Comparison of ENCODE assay signal across 11 mouse cellular contexts in the genomic region with DNA sequence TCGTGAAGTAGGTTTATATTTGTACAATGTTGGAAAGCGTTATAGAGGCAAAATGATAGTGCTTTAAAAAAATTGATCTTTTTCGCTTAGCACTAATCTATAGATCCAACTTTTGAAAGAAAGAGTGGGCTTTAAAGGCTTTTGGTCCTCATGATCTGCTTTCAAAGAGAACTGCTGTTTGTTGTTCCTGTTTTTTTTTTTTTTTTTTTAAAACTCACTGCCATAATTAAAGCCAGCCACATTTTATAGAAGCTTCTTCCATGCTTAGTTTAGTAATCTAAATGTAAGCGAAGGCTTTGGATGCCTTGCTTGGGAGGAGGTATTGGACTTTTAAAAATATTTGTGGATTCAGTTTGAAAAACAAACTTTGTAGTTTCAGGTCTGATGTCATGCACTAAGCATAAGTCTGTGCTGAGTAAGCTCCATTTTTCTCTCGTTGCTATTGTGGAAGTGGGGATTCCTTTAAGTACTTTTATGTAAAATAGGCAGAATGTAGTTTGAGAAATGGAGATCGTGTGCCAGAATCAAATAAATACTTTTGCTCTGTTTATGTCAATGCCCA. TPM values are rescaled to one million over a fixed set of nuclear protein-coding genes. Genes with fewer than 3 reads are reported as not detected.
DNase-seq lines count a peak whose midpoint lies in the region; ATAC-seq and TF ChIP-seq lines count a peak whose summit lies in the region.
"Had no signal": no experiment of that assay in that cellular context is flagged by ENCODE, and none has a peak within 500 bp of the region (broad histone marks: within the 10 kb centered on the region; RNA-seq: fewer than 3 reads in every experiment).

No protein-coding gene starts in this region.

- no peaks in the 10 kb centered on the region for H3K9me3 ChIP-seq in heart, embryonic 15.5 days (replicated peaks)
- H3K9me3 ChIP-seq in liver, embryonic 12.5 days (replicated peaks), result no peaks in the 10 kb centered on the region

- 78% methylated on average over 6 of the region's 6 CpGs for WGBS in heart, embryonic 15.5 days
- WGBS in heart, adult 2 months, result 70% methylated on average over 6 of the region's 6 CpGs
- WGBS in liver, embryonic 12.5 days (ENCODE audit: insufficient replicate concordance), result 55% methylated on average over 6 of the region's 6 CpGs

- no peak for TF ChIP-seq POLR2A in heart, adult 2 months (IDR thresholded peaks at IDR 0.05; ENCODE audit: insufficient read depth, low read depth, low read length)

- peaks cover 1% of the 10 kb centered on the region; the same call in 1 of the 2 replicates for H3K79me2 ChIP-seq in heart, adult 2 months (replicated peaks; ENCODE audit: control insufficient read depth, insufficient read depth, low read length)

- H3K27me3 ChIP-seq in heart, embryonic 15.5 days, result no peaks in the 10 kb centered on the region
- H3K27me3 ChIP-seq in heart, adult 2 months (ENCODE audit: control insufficient read depth, insufficient read depth, low read length), result no peaks in the 10 kb centered on the region
- no peaks in the 10 kb centered on the region for H3K27me3 ChIP-seq in liver, embryonic 12.5 days (replicated peaks)
- H3K27me3 ChIP-seq: Patski had no signal

- no peaks in the 10 kb centered on the region for H3K36me3 ChIP-seq in heart, embryonic 15.5 days
- peaks cover 8% of the 10 kb centered on the region for H3K36me3 ChIP-seq in heart, adult 2 months (ENCODE audit: control insufficient read depth, insufficient read depth, low read length)
- H3K36me3 ChIP-seq in liver, embryonic 12.5 days, result peaks cover 8% of the 10 kb centered on the region

- H3K4me2 ChIP-seq in heart, embryonic 15.5 days, result peak overlapping the region; percentile 83
- peak overlapping the region; percentile 76 for H3K4me2 ChIP-seq in liver, embryonic 12.5 days

- H3K27ac ChIP-seq in heart, embryonic 15.5 days, result no peak overlapping the region
- H3K27ac ChIP-seq in heart, adult 2 months, result no peak overlapping the region; the same call in 1 of the 2 replicates
- H3K27ac ChIP-seq in liver, embryonic 12.5 days, result peak overlapping the region; percentile 99

- ATAC-seq in heart, embryonic 15.5 days (replicated peaks; ENCODE audit: insufficient number of reproducible peaks, insufficient read depth, low FRiP score, low read depth), result no peak
- ATAC-seq in liver, embryonic 12.5 days, result no peak
- ATAC-seq: Patski had no signal

- DNase-seq in heart, adult 2 months, result no peak
- DNase-seq in 3T3-L1 (ENCODE audit: low read depth, low spot score), result peak; percentile 34
- peak; percentile 7 for DNase-seq in Muller cell, postnatal 12 days (ENCODE audit: inconsistent ontology term)
- no peak for DNase-seq in cerebellum, postnatal 36 days
- no peak for DNase-seq in frontal cortex, postnatal 14 days (ENCODE audit: low spot score in 2 of 2)
- DNase-seq in left cerebral cortex, adult 8-10 months (ENCODE audit: low spot score in 2 of 2), result no peak
- DNase-seq: kidney, adult 2 months; lung, adult 2 months had no signal

- no peak for TF ChIP-seq EP300 in heart, adult 2 months (IDR thresholded peaks at IDR 0.05; ENCODE audit: insufficient read depth, low read depth, low read length)

- H3K9ac ChIP-seq in heart, embryonic 15.5 days, result no peak overlapping the region
- no peak overlapping the region for H3K9ac ChIP-seq in heart, adult 2 months (ENCODE audit: low read depth, low read length)
- H3K9ac ChIP-seq in liver, embryonic 12.5 days, result peak overlapping the region; percentile 98

- peak overlapping the region; percentile 99; the same call in 1 of the 2 replicates for H3K4me3 ChIP-seq in heart, embryonic 15.5 days
- H3K4me3 ChIP-seq in heart, adult 2 months, result no peak overlapping the region
- H3K4me3 ChIP-seq in liver, embryonic 12.5 days, result peak overlapping the region; percentile 98

- H3K4me1 ChIP-seq in heart, embryonic 15.5 days (replicated peaks), result peaks cover 24% of the 10 kb centered on the region
- H3K4me1 ChIP-seq in heart, adult 2 months (ENCODE audit: control insufficient read depth, insufficient read depth, low read length), result peaks cover 2% of the 10 kb centered on the region
- peaks cover 60% of the 10 kb centered on the region for H3K4me1 ChIP-seq in liver, embryonic 12.5 days

- TF ChIP-seq CTCF in heart, adult 2 months (IDR thresholded peaks at IDR 0.05), result no peak

- intact Hi-C loops in heart, adult 2 months (cut with DNase I), result loop anchor here (5.0 to 10.0 kb wide), 2 partner anchors 91 to 323 kb away; no protein-coding TSS in a partner anchor

RNA-seq across cellular contexts. Expression of a gene that starts 2.0 kb away (rescaled TPM):
- polyA plus RNA-seq in heart, embryonic 15.5 days (2015; fragmentation: Nextera tagmentation; extraction: Ambion mirVana), result 5.6 and 7.2 TPM in 2 replicates
- 10 to 100 TPM; 12.4 to 13.5 TPM for total RNA-seq in heart, adult 2 months (2021)
- 2.7 and 5.5 TPM in 2 replicates for polyA plus RNA-seq in heart, adult 2 months (2012; rRNA removed)
- polyA plus RNA-seq in liver, embryonic 12.5 days (2016; fragmentation: Nextera tagmentation; extraction: Ambion mirVana), result 23.0 and 24.8 TPM in 2 replicates
- total RNA-seq in left cerebral cortex, adult 8-10 months (2022), result 10 to 100 TPM; 20.8 to 24.2 (median 22.5) TPM

RNA-seq across cellular contexts. Expression of a gene that starts 8.5 kb away (rescaled TPM):
- 4.4 TPM in 2 replicates for polyA plus RNA-seq in heart, embryonic 15.5 days (2015; fragmentation: Nextera tagmentation; extraction: Ambion mirVana)
- total RNA-seq in heart, adult 2 months (2021), result 1 to 10 TPM; 1.7 to 3.1 TPM
- 0.67 and 1.3 TPM in 2 replicates for polyA plus RNA-seq in heart, adult 2 months (2012; rRNA removed)
- 2.5 and 2.9 TPM in 2 replicates for polyA plus RNA-seq in liver, embryonic 12.5 days (2016; fragmentation: Nextera tagmentation; extraction: Ambion mirVana)
- total RNA-seq in left cerebral cortex, adult 8-10 months (2022), result 1 to 10 TPM; 5.3 to 6.8 (median 6.4) TPM

Comparison
In these comparisons a context has a peak if more than half of its experiments do, and no peak if none do; other contexts are left out.
1. DNase-seq: peak in 3T3-L1 (single experiment) and Muller cell, postnatal 12 days (single experiment); none in heart, adult 2 months (0 of 2), cerebellum, postnatal 36 days (0 of 2), frontal cortex, postnatal 14 days (0 of 2) and left cerebral cortex, adult 8-10 months (0 of 2).